Mouse (Mus musculus): ENCODE results near the gene Pold3. TPM values are rescaled to one million over a fixed set of nuclear protein-coding genes. Genes with fewer than 3 reads are reported as not detected.

Pold3 gene
- polyA plus RNA-seq, 1 experiment from 2014 or later: 45.4 TPM

- Histone ChIP-seq H3K4me2 (ENCODE audit: low read length) (no peak overlapping the region), H3K4me1 (ENCODE audit: control insufficient read depth, insufficient read depth, low read depth, low read length) (no peaks in the 10 kb centered on the region), H3K27me3 (replicated peaks; ENCODE audit: control insufficient read depth, insufficient read depth, low read length) (no peaks in the 10 kb centered on the region), H3K9me3 (ENCODE audit: control insufficient read depth, low read length) (no peaks in the 10 kb centered on the region), H3K9ac (ENCODE audit: low read depth, low read length) (no peak overlapping the region), H3K4me3 (ENCODE audit: low read length) (no peak overlapping the region), H3K27ac (ENCODE audit: low read depth, low read length) (no peak overlapping the region), H3K36me3 (ENCODE audit: control insufficient read depth, insufficient read depth, low read length) (no peaks in the 10 kb centered on the region)
- ATAC-seq: no peak
- 93% methylated on average over 4 of the region's 4 CpGs for WGBS
Measured at GRCm38 (mm10) chr7:100148586-100148985, 27.2 kb upstream of the Pold3 start.

GRCm38 (mm10) chr7:100140591-100140990, 19.2 kb upstream of the Pold3 start:
- 62% methylated on average over 1 of the region's 1 CpGs for WGBS
- H3K4me1 ChIP-seq (ENCODE audit: control insufficient read depth, insufficient read depth, low read depth, low read length): no peaks in the 10 kb centered on the region
- H3K36me3 ChIP-seq (ENCODE audit: control insufficient read depth, insufficient read depth, low read length): no peaks in the 10 kb centered on the region
- H3K9me3 ChIP-seq (ENCODE audit: control insufficient read depth, low read length): no peaks in the 10 kb centered on the region
- no peak overlapping the region for H3K27ac ChIP-seq (ENCODE audit: low read depth, low read length)
- ATAC-seq: no peak
- H3K4me2 ChIP-seq (ENCODE audit: low read length): no peak overlapping the region
- no peak overlapping the region for H3K4me3 ChIP-seq (ENCODE audit: low read length)
- no peak overlapping the region for H3K9ac ChIP-seq (ENCODE audit: low read depth, low read length)
- H3K27me3 ChIP-seq (replicated peaks; ENCODE audit: control insufficient read depth, insufficient read depth, low read length): no peaks in the 10 kb centered on the region

GRCm38 (mm10) chr7:100138075-100138474, 16.7 kb upstream of the Pold3 start:
- Histone ChIP-seq H3K4me3 (ENCODE audit: low read length) (no peak overlapping the region), H3K9me3 (ENCODE audit: control insufficient read depth, low read length) (no peaks in the 10 kb centered on the region)

GRCm38 (mm10) chr7:100137038-100137437, 15.7 kb upstream of the Pold3 start:
- Histone ChIP-seq H3K27ac (ENCODE audit: low read depth, low read length) (no peak overlapping the region), H3K9me3 (ENCODE audit: control insufficient read depth, low read length) (no peaks in the 10 kb centered on the region), H3K4me2 (ENCODE audit: low read length) (no peak overlapping the region), H3K9ac (ENCODE audit: low read depth, low read length) (no peak overlapping the region), H3K27me3 (replicated peaks; ENCODE audit: control insufficient read depth, insufficient read depth, low read length) (no peaks in the 10 kb centered on the region), H3K4me3 (ENCODE audit: low read length) (no peak overlapping the region), H3K36me3 (ENCODE audit: control insufficient read depth, insufficient read depth, low read length) (no peaks in the 10 kb centered on the region), H3K4me1 (ENCODE audit: control insufficient read depth, insufficient read depth, low read depth, low read length) (no peaks in the 10 kb centered on the region)
- 77% methylated on average over 9 of the region's 9 CpGs for WGBS
- ATAC-seq: no peak

More at GRCm38 (mm10) chr7:100138075-100138474, 16.7 kb upstream of the Pold3 start:
- no peaks in the 10 kb centered on the region for H3K27me3 ChIP-seq (replicated peaks; ENCODE audit: control insufficient read depth, insufficient read depth, low read length)
- WGBS: 94% methylated on average over 4 of the region's 4 CpGs
- no peak overlapping the region for H3K9ac ChIP-seq (ENCODE audit: low read depth, low read length)
- H3K4me2 ChIP-seq (ENCODE audit: low read length): no peak overlapping the region
- H3K4me1 ChIP-seq (ENCODE audit: control insufficient read depth, insufficient read depth, low read depth, low read length): no peaks in the 10 kb centered on the region
- H3K36me3 ChIP-seq (ENCODE audit: control insufficient read depth, insufficient read depth, low read length): no peaks in the 10 kb centered on the region
- ATAC-seq: no peak
- no peak overlapping the region for H3K27ac ChIP-seq (ENCODE audit: low read depth, low read length)

GRCm38 (mm10) chr7:100132379-100132778, 11.0 kb upstream of the Pold3 start:
- H3K9ac ChIP-seq (ENCODE audit: low read depth, low read length): no peak overlapping the region
- WGBS: 50% methylated on average over 1 of the region's 1 CpGs
- ATAC-seq: no peak
- no peaks in the 10 kb centered on the region for H3K27me3 ChIP-seq (replicated peaks; ENCODE audit: control insufficient read depth, insufficient read depth, low read length)
- H3K36me3 ChIP-seq (ENCODE audit: control insufficient read depth, insufficient read depth, low read length): no peaks in the 10 kb centered on the region
- H3K9me3 ChIP-seq (ENCODE audit: control insufficient read depth, low read length): no peaks in the 10 kb centered on the region
- H3K27ac ChIP-seq (ENCODE audit: low read depth, low read length): no peak overlapping the region
- H3K4me2 ChIP-seq (ENCODE audit: low read length): no peak overlapping the region
- H3K4me3 ChIP-seq (ENCODE audit: low read length): no peak overlapping the region
- no peaks in the 10 kb centered on the region for H3K4me1 ChIP-seq (ENCODE audit: control insufficient read depth, insufficient read depth, low read depth, low read length)

GRCm38 (mm10) chr7:100130592-100130991, 9.2 kb upstream of the Pold3 start:
- Histone ChIP-seq H3K36me3 (ENCODE audit: control insufficient read depth, insufficient read depth, low read length) (no peaks in the 10 kb centered on the region), H3K9me3 (ENCODE audit: control insufficient read depth, low read length) (no peaks in the 10 kb centered on the region), H3K4me3 (ENCODE audit: low read length) (no peak overlapping the region), H3K27ac (ENCODE audit: low read depth, low read length) (no peak overlapping the region), H3K27me3 (replicated peaks; ENCODE audit: control insufficient read depth, insufficient read depth, low read length) (no peaks in the 10 kb centered on the region), H3K4me1 (ENCODE audit: control insufficient read depth, insufficient read depth, low read depth, low read length) (no peaks in the 10 kb centered on the region), H3K4me2 (ENCODE audit: low read length) (no peak overlapping the region), H3K9ac (ENCODE audit: low read depth, low read length) (no peak overlapping the region)
- WGBS: 61% methylated on average over 6 of the region's 6 CpGs
- ATAC-seq: no peak

- H3K4me2 ChIP-seq (ENCODE audit: low read length): no peak overlapping the region
- no peak overlapping the region for H3K9ac ChIP-seq (ENCODE audit: low read depth, low read length)
- ATAC-seq: no peak
- no peak overlapping the region for H3K27ac ChIP-seq (ENCODE audit: low read depth, low read length)
- no peaks in the 10 kb centered on the region for H3K4me1 ChIP-seq (ENCODE audit: control insufficient read depth, insufficient read depth, low read depth, low read length)
- WGBS: 90% methylated on average over 7 of the region's 7 CpGs
- no peak overlapping the region for H3K4me3 ChIP-seq (ENCODE audit: low read length)
- H3K9me3 ChIP-seq (ENCODE audit: control insufficient read depth, low read length): no peaks in the 10 kb centered on the region
- H3K36me3 ChIP-seq (ENCODE audit: control insufficient read depth, insufficient read depth, low read length): no peaks in the 10 kb centered on the region
- no peaks in the 10 kb centered on the region for H3K27me3 ChIP-seq (replicated peaks; ENCODE audit: control insufficient read depth, insufficient read depth, low read length)
Measured at GRCm38 (mm10) chr7:100128262-100129041, 7.1 kb upstream of the Pold3 start.

- ATAC-seq: no peak
- H3K36me3 ChIP-seq (ENCODE audit: control insufficient read depth, insufficient read depth, low read length): no peaks in the 10 kb centered on the region
- WGBS: 88% methylated on average over 7 of the region's 7 CpGs
- no peaks in the 10 kb centered on the region for H3K9me3 ChIP-seq (ENCODE audit: control insufficient read depth, low read length)
- H3K27me3 ChIP-seq (replicated peaks; ENCODE audit: control insufficient read depth, insufficient read depth, low read length): no peaks in the 10 kb centered on the region
- H3K4me3 ChIP-seq (ENCODE audit: low read length): no peak overlapping the region
- H3K4me2 ChIP-seq (ENCODE audit: low read length): no peak overlapping the region
- H3K4me1 ChIP-seq (ENCODE audit: control insufficient read depth, insufficient read depth, low read depth, low read length): peaks cover 3% of the 10 kb centered on the region; the same call in 1 of the 2 replicates
- H3K9ac ChIP-seq (ENCODE audit: low read depth, low read length): no peak overlapping the region
- no peak overlapping the region for H3K27ac ChIP-seq (ENCODE audit: low read depth, low read length)
Measured at GRCm38 (mm10) chr7:100126514-100126913, 5.1 kb upstream of the Pold3 start.

- Histone ChIP-seq H3K4me3 (ENCODE audit: low read length) (no peak overlapping the region), H3K9ac (ENCODE audit: low read depth, low read length) (no peak overlapping the region), H3K4me1 (ENCODE audit: control insufficient read depth, insufficient read depth, low read depth, low read length) (peaks cover 7% of the 10 kb centered on the region), H3K36me3 (ENCODE audit: control insufficient read depth, insufficient read depth, low read length) (no peaks in the 10 kb centered on the region), H3K9me3 (ENCODE audit: control insufficient read depth, low read length) (no peaks in the 10 kb centered on the region), H3K4me2 (ENCODE audit: low read length) (no peak overlapping the region), H3K27ac (ENCODE audit: low read depth, low read length) (no peak overlapping the region), H3K27me3 (replicated peaks; ENCODE audit: control insufficient read depth, insufficient read depth, low read length) (no peaks in the 10 kb centered on the region)
- WGBS: 83% methylated on average over 4 of the region's 4 CpGs
- no peak for ATAC-seq
Measured at GRCm38 (mm10) chr7:100125166-100125565, 3.8 kb upstream of the Pold3 start.

Measured in hindbrain, embryonic 16.5 days (tissue).